Mouse (Mus musculus): ENCODE measurements at regions not wholly inside any gene's neighbourhood (a gene's known extent, or its start where the extent isn't known, plus 50 kb on each side); places are given as distances from the start of the nearest gene placed in this dataset.
"Not testable (repeated sequence)": the region's sequence is repeated elsewhere in the genome, so short reads cannot be mapped to it uniquely, and the experiment has no call there.

DNA sequence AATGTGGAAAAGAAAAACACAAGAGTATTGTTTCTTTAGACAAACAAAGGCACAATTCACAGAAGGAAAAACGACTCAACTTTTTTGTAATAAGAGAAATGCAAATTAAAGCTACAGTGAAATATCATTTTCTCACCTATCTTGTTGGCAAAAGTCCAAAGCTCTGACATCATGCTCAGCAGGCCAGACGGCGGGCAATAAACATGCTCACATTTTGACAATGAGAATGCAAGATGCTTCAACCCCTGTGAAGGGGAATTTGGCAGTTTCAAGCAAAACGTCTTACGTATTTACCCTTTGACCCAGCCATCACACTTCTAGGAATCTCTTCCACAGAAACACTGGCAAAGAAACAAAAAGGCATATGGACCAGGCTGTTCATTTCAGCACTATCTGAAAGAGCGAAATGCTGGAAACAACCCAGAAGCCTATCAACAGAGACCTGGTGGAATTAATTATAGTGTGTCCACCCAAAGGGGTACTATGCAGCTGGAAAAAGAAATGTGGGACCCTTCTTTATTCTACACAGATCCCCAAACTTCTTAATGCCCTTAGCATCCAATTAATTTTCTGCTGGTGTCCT is 203.4 kb upstream of the 2610301B20Rik start:
- DNase-seq (ENCODE audit: low spot score in 2 of 2), result no peak

DNA sequence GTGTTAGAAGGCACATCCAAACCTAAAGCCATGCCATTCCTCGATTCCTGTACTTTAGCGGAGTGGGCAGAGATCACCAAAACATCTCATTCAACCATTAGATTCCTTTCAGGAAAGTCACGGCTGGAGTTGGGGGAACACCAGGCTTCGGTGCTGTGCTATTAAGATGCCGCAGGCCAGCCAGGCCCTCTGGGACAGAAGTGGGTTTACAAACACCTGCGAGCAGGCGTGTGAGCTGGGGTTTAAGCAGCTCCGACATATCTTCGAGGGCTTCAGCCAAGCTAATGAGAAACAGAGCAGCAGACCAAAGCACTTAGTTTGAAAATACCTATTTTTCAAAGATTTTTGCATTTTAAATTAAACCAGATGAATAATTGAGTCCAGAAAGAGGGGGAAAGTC is 183.2 kb upstream of the 2610301B20Rik start:
- DNase-seq (ENCODE audit: low spot score in 2 of 2), result no peak

DNA sequence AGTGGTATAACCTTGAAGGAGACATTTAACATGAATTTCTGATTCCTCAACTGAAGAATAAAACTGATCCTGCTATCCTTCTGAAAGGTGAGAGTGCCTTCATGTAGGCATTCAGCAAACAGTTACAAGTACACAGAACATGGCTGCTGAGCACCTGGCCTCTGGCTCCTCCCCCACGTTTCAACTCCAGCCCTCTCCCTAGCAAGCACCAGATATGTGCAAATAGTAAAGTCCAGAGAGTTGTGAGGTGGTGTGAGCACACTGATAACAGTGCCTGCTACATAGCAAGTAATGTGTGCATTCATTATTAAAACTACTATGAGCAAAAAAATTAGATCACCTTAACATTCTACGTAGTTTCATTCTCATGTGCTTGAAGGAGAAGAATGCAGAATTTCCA is 181.4 kb upstream of the 2610301B20Rik start:
- DNase-seq (ENCODE audit: low spot score in 2 of 2), result no peak

DNA sequence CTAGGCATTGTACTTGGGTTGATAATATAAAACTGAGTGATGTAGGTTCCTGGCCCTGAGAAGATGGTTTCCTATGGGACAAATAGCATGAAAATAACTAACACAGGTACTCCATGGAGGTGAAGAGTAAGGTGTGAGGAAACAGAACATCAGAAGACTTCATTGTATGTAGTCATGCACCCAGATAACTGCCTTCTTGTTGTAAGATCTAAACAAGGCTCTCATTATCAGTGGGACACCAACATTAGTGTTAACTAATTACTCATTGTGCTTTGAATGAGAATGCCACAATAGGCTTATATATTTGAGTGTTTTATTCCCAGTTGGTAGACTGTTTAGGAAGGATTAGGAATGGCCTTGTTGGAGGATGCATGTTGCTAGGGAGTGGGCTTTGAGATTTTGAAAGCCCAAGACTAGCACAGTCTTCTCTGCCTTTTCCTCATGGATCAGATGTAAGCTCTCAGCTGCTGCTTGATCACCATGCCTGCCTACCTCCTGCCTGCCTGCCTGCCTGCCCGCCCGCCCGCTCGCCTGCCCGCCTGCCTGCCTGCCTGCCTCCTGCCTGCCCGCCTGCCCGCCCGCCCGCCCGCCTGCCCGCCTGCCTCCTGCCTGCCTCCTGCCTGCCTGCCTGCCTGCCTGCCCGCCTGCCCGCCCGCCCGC is 180.7 kb upstream of the 2610301B20Rik start:
- DNase-seq (ENCODE audit: low spot score in 2 of 2), result no peak

DNA sequence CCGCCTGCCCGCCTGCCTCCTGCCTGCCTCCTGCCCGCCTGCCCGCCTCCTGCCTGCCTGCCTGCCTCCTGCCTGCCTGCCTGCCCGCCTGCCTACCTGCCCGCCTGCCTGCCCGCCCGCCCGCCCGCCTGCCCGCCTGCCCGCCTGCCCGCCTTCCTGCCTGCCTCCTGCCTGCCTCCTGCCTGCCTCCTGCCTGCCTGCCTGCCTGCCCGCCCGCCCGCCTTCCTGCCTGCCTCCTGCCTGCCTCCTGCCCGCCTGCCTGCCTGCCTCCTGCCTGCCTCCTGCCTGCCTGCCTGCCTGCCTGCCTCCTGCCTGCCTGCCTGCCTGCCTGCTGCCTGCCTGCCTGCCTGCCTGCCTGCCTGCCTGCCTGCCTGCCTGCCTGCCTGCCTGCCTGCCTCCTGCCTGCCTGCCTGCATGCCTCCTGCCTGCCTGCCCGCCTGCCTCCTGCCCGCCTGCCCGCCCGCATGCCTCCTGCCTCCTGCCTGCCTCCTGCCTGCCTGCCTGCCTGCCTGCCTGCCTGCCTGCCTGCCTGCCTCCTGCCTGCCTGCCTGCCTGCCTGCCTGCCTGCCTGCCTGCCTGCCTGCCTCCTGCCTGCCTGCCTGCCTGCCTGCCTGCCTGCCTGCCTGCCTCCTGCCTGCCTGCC is 180.1 kb upstream of the 2610301B20Rik start:
- DNase-seq (ENCODE audit: low spot score in 2 of 2), result not testable (repeated sequence)

DNA sequence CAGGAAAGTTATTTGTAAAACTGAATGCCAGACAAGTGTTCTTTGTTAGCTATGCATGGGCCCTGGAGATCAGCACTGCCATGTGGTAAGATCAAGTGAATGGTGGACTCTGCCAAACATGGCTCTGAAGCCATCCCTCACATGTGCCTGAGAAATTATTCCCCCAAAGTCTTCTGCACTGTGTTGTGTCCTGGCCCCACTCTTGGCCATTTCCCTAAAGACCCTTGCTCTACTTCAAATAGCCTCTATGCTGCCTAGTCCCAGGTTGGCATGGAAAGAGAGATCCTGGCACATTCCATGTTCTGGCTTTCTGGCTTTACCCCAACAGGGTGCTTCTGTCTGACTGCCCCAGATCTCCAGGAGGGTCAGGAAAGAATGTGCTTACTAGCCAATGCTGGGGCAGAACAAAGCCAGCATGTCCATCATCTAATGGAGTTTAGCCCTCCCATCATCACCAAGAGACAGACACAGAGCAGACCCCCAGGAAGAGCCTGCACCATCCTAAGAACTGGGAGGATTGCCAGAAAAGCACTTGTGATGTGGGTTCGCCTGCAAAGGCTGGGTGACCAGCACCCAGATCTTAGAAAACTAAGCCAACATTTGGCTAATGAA is 177.0 kb upstream of the 2610301B20Rik start:
- no peak for DNase-seq (ENCODE audit: low spot score in 2 of 2)

DNA sequence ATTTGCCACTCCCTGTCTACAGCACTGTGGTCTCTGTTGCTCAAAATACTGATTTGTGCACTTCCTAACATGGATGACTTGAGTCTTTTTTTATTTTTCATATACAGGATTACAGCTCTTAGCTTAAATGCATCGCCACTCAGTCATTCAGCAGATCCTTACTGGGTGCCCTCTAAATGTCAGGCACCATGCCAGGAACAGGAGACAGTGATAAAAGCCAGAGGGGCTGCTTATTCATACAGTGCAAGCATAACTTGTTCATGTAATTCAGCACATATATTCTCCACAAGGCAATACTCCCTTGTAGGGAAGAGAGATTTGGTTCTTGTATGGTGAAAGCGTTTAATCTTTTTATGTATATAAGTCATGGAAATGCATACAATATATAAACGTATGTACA is 175.7 kb upstream of the 2610301B20Rik start:
- no peak for DNase-seq (ENCODE audit: low spot score in 2 of 2)

DNA sequence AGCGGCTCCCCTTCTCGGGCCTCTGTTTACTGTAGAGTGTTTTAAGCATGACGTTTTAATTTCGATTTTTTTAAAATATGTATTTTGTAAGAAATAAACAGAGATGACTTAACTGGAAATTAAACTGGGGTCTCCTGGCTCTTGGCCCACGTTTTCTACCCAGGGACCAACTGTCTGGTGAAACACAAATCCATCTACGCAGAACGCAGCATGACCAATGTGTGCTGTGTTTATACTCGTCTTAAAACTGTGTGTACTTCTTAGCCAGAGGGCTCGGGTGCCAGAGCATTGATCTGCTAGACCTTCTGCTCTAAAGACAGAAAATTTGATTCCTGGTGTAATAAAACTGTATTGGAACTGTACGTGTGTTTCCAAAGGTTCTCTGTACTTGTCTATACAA is 172.8 kb upstream of the 2610301B20Rik start:
- no peak for DNase-seq (ENCODE audit: low spot score in 2 of 2)

DNA sequence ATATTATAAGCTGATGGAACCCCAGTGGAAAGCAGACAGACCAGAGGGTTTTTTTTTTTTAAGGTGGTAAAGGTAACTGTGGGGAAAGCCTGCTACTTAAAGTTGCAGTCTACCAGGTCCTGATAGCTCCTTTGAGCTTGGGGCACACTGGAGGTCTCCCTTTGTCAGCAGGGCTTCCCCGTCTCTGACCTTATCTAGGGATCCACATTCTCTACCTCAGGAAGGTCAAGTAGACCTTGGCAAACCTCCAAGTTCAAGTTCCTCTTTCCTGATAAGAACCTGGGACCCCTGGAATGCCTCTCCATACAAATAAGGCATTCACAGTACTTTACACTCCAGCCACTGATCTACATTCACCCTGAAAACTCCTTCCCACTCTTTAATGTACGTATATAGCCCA is 171.1 kb upstream of the 2610301B20Rik start:
- no peak for DNase-seq (ENCODE audit: low spot score in 2 of 2)

DNA sequence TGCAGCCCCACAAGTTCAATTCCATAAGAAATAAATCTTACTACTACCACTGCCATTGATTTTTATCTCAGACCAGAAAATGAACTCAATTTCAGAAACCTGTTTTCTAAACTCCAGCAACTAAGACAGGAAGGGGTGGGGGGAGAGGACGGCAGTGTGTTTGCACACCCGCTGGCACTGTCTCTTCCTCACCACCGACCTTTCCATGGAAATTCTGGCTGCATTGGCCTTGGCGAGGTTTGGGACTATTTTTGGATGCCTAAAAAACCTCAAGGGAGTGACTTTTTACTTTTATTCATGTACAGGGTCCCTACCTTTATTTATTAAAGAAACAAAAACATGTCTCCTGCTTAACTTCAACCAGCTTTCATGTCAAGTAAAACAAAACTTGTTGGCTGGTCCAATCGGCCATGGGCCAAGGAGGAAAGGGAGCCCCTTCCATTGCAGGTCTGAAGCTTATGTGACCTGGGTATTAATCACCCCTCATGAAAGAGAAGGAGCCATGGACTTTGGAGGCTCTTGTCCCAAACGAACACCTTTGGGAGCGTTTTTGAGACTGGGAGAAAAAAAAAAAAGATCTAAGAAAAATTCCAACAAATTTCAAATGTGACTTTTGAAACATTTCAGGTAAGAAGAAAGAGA is 167.2 kb upstream of the 2610301B20Rik start:
- no peak for DNase-seq (ENCODE audit: low spot score in 2 of 2)

DNA sequence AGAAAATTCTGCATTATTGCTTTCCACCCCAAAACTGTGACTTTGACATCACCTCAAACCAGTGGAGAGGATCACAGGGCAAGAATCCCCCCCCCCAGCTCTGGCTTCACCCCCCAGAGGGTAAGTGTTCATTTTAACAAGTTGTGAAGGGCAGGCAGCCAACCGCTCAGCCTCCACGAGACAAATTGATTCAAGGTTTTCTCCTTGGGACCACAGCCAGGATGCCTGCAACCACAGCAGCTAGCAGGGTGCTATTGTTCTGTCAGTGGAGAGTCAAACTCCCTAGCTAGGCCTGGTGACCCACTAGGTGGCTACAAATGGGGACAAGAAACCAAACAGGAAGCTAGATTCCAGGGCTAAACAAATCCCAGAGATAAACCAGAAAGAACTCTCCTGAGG is 166.6 kb upstream of the 2610301B20Rik start:
- DNase-seq (ENCODE audit: low spot score in 2 of 2), result no peak

DNA sequence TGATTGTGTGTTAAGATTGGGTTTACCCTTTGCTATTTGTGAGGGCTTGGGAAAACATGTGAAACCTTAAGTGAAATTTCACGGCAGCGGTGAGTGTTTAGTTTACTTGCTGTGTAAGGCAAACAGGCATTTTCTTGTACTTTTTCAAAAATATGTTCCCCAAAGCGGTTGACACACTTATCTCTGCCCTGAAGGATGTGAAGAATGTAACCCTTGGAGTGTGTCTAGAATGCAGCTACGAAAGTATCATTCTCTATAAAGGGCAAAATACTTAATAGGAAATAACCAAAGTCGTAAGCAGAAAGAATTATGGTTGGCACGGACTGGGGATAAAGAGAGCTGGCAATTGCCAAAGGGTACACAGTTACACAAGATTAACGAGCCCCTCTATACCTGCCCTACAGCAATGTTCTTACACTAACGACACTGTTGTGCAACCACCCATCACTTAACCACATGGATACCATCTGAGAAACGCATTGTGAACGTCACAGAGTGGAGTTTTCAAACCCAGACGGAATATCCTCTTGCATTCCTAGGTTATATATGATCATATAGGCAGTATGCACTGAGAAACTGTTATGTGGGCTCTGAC is 162.3 kb upstream of the 2610301B20Rik start:
- no peak for DNase-seq (ENCODE audit: low spot score in 2 of 2)

DNA sequence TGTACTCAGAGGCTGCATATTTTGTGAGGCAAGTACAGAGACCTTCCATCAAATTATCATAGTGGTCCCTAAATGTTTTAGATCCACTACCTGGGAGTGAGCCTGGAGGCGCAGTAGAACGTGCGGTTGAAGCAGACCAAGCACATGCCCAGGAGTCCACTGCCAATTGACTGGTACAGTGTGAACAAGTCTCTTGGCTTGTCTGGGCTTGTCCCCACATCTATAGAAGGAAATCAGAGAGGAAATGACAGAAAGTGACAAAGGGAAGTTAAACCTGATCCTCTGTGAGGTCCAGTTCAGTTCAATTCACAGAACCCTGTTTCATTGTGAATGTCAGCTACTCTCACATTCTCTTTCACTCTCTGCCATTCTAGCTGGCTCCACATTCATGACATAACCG is 151.0 kb upstream of the 2610301B20Rik start:
- no peak for DNase-seq (ENCODE audit: low spot score in 2 of 2)

DNA sequence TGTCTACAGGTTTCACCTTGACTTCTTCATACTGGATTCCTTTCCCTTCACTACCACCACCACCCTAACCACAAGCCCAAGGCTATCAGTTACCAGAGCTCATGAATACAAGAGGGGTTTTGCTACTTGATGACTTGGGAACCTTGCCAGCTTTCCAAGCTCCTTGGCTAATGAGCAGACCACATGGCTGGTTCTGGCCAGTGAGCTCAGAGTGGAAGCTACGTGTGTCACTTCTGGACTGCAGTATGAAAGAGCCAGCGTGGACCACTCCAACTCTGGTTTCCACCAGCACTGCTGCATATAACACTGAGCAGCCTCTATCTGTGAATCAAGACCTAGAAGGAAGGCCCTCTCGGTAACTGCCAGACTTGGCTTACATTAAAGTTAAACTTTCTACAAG is 146.4 kb upstream of the 2610301B20Rik start:
- DNase-seq (ENCODE audit: low spot score in 2 of 2), result no peak

DNA sequence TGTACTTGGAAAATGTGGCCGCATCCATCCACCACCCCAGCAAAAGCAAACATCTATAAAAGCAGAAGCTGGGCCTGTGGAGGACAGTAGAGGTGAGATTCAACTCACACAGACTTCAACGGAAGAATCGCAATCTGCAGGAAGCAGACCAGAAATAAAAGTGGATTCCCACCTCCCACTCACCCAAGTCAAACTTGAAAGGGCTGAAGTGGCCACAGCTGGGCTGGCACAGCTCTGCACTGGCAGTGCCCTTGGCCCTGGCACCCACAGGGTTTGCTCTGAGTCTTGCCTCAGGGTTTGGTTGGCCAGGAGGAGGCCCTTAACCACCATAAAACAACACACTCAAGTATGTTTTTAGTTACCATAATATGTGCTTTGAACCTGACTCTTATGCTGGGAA is 129.1 kb upstream of the 2610301B20Rik start:
- no peak for DNase-seq (ENCODE audit: low spot score in 2 of 2)

DNA sequence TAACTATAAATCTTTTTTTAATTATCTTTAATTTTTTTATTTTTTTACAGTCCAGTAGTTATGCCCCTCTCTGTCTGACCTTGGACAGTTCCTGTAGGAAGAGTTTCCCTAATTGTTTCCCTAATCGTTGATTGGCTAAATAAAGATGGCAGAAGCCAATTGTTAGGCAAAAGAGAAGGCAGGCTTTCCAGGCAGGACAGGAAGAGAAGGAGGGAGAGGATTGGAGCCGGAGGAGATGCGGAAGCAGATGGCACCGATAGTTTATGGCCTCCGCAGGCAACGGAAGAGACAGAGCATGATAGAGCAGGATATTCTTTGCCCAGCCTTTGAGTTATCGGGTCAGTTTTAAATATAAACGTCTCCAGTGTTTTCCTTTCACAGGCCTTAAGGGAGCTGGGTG is 125.5 kb upstream of the 2610301B20Rik start:
- DNase-seq (ENCODE audit: low spot score in 2 of 2), result no peak

DNA sequence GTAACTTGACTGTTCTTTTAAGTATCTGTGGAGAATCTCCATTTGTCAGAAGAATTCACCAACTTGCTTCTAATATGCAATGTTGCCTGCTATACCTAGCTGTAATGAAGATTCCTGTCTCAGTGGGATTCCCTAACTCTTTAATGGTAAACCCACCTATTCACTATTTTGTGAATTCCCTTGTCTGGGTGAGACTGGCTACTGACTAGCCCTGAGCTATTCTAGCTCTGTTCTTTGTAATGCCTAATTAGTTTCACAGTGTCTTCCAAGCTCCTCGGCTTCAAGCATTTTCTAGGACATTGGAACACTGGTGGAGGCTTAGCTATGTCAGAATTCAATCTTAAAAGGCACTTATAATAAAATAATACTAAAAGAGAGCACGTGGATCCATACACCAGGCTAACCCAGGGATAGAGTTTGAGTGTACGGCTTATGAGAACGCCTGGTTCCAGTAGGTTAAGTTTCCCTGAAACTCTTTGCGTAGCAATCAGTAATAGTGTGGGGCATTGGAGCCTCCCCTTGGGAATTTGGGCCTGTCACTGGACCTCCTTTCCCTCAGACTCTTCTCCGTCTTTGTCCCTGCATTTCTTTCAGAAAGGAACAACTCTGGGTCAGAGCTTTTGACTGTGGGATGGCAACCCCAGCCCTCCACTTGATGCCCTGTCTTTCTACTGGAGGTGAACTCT is 123.8 kb upstream of the 2610301B20Rik start:
- not testable (repeated sequence) for DNase-seq (ENCODE audit: low spot score in 2 of 2)

DNA sequence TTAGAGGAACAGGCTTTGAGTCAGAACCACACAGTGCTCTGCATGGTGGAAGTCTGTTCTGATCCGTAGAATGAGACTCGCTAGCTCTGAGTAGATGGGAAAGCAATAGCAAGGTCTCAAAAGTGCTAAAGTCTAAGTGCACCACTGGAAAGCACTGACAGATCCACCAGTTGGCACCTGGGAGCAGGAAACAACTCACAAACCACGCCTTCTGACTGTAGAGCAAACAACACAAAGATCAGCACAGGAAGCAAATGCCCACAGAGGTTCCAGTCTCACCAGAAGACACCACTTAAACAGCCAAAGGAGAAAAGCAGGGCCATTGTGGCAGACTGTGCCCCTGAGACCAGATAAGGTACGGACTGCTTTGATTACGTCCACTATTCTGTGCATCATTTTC is 121.1 kb upstream of the 2610301B20Rik start:
- DNase-seq (ENCODE audit: low spot score in 2 of 2), result no peak

DNA sequence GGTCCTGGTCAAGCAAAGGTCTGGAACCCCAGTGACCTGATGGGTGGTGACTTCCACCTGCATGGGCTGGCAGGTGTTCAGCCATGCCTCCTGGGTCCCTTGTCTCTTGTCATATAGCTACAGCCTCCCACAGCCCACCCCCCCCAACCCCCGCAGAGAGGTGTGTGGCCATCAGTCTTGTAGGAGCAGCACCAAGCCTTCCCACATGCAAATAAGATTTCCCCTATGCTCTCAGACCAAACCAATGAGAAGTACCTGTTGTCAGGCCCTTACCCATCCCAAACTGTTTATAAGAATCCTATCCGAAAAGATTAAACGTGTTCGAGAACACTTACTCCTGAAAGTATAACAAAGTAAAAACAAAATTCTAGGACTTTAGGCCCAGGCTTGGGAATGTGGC is 114.8 kb upstream of the 2610301B20Rik start:
- DNase-seq (ENCODE audit: low spot score in 2 of 2), result no peak

DNA sequence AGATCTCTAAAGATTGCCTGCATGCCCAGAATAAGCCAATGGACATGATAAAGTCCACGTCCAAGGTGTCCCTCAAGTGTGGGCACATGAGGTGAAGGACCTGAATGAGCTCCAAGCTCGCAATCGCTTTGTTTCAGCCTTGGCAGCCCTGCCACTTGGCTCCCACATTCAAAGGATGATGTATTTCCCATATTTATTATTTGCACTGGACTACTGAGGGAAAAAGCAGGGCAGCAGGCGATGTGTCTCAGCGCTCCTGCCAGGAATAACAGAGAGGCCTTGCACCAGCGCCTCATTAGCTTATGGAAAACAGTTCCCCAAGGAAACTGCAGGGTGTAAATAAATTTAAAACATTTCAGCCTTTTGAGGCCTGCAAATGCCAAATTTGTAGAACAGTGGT is 106.6 kb upstream of the 2610301B20Rik start:
- no peak for DNase-seq (ENCODE audit: low spot score in 2 of 2)

DNA sequence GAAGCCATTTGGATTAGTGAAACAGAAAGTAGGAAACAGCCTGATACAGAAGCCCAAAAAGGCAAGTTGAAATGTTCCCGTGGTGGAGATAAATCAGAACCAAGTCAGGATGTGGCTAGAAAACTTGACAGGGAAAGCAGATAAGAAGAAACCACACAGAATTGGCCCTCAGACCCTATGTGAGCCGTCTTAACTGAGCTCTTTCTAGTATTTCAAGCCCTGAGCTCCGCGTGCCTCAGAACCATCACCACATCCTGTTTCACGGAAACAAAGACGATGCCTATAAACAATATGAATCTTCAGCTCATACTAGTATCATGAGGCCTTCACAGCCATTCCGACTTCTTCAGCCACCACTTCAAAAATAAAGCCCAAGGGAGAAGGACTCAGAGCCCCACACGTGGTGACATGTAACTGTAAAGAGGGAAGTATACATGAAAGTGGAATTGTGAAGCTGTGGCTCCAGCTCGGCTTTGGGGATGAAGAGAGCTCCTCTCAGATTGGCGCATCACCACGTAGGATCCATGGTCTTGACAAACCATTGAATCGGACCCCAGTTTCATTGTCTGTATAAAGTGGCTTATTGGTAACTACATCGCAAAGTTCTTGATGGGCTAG is 104.2 kb upstream of the 2610301B20Rik start:
- no peak for DNase-seq (ENCODE audit: low spot score in 2 of 2)
